Mouse (Mus musculus): Measurements from ENCODE around the gene Klhl35.

DNA sequence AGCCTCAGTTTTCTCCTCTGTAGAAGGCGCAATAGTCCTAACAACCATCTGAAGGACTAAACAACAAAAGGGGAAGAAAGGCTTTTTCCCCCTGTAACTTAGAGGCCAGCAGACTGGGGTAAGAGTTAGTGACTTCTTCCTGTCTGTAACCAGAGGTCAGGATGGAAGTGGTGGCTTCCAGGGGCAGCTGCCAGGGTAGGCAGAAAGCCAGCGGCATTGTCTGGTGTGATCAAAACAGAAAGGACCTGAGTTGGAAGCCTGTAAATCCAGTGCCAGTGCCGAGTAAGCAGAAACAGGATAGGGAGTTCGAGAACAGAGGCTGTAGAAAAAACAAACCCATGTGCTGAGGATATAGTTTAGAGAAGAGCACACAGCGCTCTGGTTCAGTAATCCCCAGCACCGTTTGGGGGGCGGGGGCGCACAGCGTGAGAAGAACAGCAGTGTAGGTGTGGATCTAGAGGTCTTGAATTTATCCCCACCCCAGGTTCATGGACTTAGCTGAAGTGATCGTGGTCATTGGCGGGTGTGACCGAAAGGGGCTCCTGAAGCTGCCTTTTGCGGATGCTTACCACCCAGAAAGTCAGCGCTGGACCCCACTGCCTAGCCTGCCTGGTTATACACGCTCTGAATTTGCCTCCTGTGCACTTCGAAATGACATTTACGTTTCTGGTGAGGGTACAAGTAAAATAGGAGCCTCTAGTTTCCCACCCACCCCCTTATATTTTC lies 4.0 kb downstream of the Klhl35 start:
- no peak for TF ChIP-seq EP300 (IDR thresholded peaks at IDR 0.05; ENCODE audit: low read depth)
- no peak for TF ChIP-seq CTCF (IDR thresholded peaks at IDR 0.05; ENCODE audit: low read depth)

Measured in heart, postnatal 0 days (tissue).